Mouse (Mus musculus) urinary bladder, postnatal 25 days (tissue): Measurements from ENCODE around the gene Prrt1.

Source experiments
- DNase-seq: peaks from one replicate; pipeline ENCODE4 v3.0.0; 2022; ENCODE audit warnings: low spot score

Gene Prrt1

GRCm38 (mm10) chr17:34671151-34672066 is 42.1 kb downstream of the Prrt1 start:
- no peak for DNase-seq

- no peak for DNase-seq
Observed at GRCm38 (mm10) chr17:34672246-34672792, 43.0 kb downstream of the Prrt1 start.

GRCm38 (mm10) chr17:34673139-34673538 is 43.8 kb downstream of the Prrt1 start:
- no peak for DNase-seq

GRCm38 (mm10) chr17:34674524-34675204 is 45.3 kb downstream of the Prrt1 start:
- DNase-seq = no peak

GRCm38 (mm10) chr17:34675205-34676092 is 46.1 kb downstream of the Prrt1 start:
- no peak for DNase-seq

- no peak for DNase-seq
Observed at GRCm38 (mm10) chr17:34676093-34676460, 46.7 kb downstream of the Prrt1 start.

GRCm38 (mm10) chr17:34676671-34677070 is 47.3 kb downstream of the Prrt1 start:
- no peak for DNase-seq

- DNase-seq = no peak
Observed at GRCm38 (mm10) chr17:34680191-34680590, 50.9 kb downstream of the Prrt1 start.

GRCm38 (mm10) chr17:34680621-34681020 is 51.3 kb downstream of the Prrt1 start:
- no peak for DNase-seq

- DNase-seq = no peak
Observed at GRCm38 (mm10) chr17:34681132-34681571, 51.8 kb downstream of the Prrt1 start.

GRCm38 (mm10) chr17:34681881-34682536 is 52.7 kb downstream of the Prrt1 start:
- DNase-seq = no peak
